Mouse (Mus musculus) lung, postnatal 10 days (tissue): Measurements from ENCODE around the gene 1700013F07Rik.
"Not testable (repeated sequence)": the region's sequence is repeated elsewhere in the genome, so short reads cannot be mapped to it uniquely, and the experiment has no call there.

Source experiments
- DNase-seq: peaks from one replicate; pipeline ENCODE4 v3.0.0; 2021

The 1700013F07Rik gene

DNA sequence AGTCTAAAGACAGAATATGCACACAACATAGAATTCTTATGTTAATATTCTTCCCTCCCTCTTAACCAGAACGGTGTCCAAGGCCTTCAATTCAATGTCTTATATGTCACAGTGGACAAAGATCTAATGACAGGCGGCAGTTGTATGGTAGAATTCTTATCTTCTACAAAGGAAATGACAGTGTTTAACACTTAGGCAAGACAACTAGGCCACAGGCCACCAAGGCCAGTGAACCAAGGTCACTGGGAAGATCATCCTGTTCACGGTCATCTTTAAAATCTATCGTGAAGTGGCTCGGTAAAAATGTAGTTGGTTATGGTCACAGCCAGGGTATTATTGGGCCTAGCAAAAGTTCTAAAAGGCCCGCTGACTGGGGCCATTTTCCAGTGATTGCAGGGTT is at the start of gene 1700013F07Rik:
1700013F07Rik (plus strand) TSS at position 200 of the 400 bp plus-strand sequence.
- DNase-seq = no peak

DNA sequence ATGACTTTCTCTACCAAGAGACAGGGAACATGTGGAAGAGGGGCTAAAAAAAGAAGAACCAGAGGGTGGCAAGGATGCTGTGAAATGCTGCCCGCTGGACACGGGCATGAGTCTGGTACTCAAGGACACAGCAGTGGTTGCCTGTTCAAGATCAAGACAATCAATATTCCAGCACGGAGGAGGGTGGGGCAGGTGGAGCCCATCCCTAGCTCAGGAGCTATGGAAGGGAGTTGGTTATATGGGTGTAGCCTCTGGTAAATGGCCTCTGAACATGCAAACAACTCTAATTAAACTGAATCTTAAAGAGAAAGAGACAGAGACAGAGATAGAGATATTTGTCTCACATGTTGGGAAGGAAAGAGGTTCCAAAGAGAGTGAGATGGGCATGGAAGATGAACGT is 49.2 kb upstream of the 1700013F07Rik start:
- no peak for DNase-seq

GRCm38 (mm10) chr3:108489968-108490367 is 44.0 kb upstream of the 1700013F07Rik start:
- DNase-seq = no peak

DNA sequence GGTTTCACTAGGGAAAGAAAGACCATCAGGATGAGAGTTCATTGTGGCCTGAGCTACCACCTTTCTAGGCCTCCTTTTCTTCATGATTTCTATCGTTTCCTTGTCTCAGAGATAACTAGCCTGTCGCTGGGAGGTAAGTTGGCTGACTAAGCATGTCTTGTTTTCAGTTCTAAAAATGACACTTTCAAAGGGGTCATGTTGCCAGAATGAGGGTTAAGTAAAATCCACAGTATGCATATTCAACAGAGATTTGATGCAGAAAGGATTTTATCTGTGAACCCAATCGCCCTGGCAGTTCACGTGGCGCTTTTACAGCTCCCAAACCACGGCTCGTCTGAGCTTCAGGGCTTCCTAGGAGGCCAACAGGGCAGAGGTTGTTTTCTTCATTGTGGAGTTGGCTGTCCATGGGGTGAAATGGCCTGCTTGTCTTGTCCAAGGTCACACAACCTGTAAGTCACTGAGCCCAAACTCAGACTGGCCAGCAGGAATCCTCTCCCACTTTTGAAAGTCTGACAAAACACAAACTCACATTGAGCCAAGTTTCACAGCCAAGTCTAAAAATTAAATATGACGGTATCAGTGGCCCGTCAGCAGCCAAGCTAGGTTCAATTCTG is 39.0 kb upstream of the 1700013F07Rik start:
- no peak for DNase-seq

- DNase-seq = no peak
Observed at GRCm38 (mm10) chr3:108495486-108495885, 38.5 kb upstream of the 1700013F07Rik start.

GRCm38 (mm10) chr3:108497602-108498001 is 36.3 kb upstream of the 1700013F07Rik start:
- no peak for DNase-seq

- DNase-seq = no peak
Observed at GRCm38 (mm10) chr3:108499826-108500225, 34.1 kb upstream of the 1700013F07Rik start.

DNA sequence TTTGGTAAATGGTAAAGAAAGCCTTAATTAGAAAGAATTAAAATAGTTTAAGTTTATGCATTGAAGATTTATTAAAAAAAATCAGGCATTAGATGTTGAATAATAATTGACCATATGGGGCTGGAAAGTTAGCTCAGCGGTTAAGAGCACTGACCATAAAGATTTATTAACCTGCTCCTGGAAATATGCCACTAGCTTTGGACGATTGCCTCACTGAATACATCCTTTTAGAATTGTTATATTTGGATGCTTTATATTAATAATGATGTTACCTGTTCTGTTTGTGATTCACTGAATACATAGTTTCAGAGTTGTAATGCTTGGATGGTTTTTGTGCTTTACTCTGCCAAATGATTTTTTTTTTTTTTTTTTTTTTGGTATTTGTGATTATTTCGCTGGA is 32.5 kb upstream of the 1700013F07Rik start:
- not testable (repeated sequence) for DNase-seq

DNA sequence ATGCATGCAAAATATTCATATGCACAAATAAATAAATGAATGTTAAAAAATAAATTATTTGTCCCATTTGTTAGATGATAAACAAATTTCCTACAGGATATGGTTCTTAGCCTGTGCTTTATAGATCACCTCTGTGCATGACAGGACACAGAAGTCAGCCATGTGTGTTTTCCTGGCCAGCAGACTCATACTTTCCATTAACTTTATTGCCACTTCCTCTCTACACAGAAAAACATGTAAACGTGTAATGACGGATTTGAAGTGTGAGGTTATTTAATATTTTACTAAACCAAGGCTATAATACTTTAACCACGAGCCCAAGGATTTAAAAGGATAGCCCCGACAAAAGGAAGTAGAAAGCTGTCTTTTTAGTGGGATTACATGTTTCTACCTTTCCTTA is 30.0 kb upstream of the 1700013F07Rik start:
- no peak for DNase-seq

DNA sequence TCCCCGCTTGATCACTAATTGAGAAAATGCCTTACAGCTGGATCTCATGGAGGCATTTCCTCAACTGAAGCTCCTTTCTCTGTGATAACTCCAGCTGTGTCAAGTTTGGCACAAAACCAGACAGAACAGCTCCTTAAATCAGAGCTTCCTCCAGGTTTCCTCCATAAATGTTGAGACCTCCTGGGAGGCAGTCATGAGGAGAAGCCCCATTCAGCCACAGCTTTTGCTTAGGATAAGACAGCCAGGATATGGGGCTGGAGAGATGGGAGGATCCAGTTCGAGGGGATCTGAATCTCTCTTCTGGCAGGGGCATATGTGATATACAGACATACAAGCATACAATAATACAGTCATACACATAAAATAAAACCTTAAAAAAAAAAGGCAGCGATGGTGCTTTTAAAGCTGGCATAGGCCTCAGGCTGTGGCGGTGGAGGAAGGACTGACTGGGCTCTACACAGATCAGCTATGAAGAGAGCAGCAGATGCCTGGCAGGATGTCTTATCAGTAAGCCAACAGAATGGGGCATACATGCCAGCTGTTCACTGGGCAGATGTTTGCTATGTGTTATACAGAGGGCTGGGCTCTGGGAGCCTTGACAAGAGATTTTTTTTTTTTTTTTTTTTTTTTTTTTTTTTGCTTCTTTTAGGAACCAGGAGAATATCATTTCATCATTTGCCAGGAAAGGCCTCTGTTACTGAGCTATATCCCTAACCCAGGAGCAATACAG is 25.0 kb upstream of the 1700013F07Rik start:
- no peak for DNase-seq

GRCm38 (mm10) chr3:108510156-108510555 is 23.8 kb upstream of the 1700013F07Rik start:
- DNase-seq = no peak

GRCm38 (mm10) chr3:108510716-108511483 is 23.1 kb upstream of the 1700013F07Rik start:
- DNase-seq = peak; percentile 11

DNA sequence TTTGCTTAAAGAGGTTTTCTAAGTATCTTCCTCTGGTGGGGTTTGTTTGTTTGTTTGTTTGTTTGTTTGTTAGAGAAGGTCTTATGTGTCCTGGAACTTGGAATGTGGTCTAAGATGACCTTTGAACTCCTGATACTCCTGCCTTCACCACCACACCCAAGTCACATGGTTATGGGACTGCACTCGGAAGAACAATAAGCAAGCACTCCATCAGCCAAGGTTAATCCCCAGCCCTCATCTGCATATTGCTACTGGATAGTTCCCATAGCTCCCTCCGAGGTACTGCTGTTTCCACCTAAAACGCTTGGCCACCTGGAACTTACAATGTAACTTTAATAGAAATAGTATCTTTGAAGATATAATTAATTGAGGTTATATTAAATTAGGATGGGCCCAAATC is 20.5 kb upstream of the 1700013F07Rik start:
- DNase-seq = no peak

DNA sequence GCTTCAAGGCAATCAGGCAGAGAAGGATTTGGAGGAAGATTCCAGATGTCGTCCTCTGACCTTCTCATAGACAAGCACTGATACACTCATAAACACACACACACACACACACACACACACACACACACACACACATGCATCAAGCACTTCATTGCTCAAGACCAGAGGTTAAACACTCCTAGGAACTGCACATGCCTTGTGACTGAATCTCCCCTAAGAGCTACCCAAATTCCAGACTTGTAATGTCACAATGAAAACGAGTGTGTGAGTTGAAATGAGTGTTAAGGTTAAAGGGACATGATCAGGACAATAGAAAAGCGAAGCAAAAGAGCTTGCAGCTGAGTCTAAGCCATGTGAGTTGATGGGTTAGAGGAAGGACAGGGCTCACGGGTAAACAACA is 15.7 kb upstream of the 1700013F07Rik start:
- no peak for DNase-seq

- no peak for DNase-seq
Observed at GRCm38 (mm10) chr3:108523415-108523814, 10.5 kb upstream of the 1700013F07Rik start.

DNA sequence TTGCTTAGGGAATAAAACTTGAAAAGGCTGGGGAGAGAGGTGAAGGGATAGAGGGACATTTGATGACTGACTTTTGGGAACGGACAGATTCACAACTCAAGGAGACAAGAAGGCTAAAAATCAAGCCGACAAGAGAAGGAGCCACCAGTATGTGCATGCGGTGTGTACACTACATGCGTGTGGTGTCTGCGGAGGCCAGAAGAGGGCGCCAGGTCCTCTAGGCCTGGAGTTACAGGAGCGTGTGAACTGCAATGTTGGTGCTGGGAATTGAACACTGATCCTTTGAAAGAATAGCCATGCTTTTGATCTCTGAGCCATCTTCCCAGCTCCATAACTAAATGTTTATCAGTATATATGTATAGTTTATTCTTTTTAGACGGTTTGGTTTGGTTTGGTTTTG is 5.5 kb upstream of the 1700013F07Rik start:
- DNase-seq = no peak

GRCm38 (mm10) chr3:108533114-108533885 is 650 bp upstream of the 1700013F07Rik start:
- DNase-seq = peak; percentile 67

GRCm38 (mm10) chr3:108535896-108536516 is 2.1 kb downstream of the 1700013F07Rik start:
- no peak for DNase-seq

DNA sequence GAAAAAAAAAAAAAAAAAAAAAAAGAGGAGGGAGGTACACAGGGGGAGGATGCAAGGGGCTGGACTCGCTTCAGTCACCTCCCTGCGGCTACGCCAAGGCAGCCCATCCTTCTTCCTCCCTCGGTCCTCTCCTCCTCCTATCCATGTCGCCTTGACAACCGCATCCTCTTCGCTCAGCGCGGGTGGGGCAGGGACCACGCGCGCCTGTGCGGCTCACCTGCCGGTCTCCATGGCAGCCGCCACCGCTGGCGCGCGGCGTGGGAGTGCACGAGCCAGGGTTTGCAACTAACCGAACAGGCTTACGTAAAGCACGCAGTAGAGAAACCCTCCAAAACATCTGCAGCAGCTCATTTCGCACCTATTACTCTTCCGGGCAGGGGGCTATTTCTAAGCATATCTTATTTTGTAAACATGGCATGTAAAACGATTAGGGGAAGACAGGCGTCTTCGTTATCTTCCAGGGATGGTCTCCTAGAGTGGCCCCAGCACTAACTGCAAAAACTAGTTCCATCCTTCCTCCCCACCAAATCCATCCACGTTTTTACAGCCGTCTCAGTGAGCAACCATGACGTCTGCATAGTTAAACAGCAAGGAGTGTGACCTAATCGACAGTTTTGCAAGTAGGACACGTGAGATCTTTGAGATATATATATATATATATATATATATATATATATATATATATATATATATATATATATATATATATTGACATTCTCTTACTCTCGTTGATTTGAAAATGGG is 2.7 kb downstream of the 1700013F07Rik start, which contains the start of gene 5330417C22Rik:
5330417C22Rik (minus strand) TSS at position 20 of the 744 bp plus-strand sequence.
- peak; percentile 56 for DNase-seq

- peak; percentile 92 for DNase-seq
Observed at GRCm38 (mm10) chr3:108537303-108537702, 3.4 kb downstream of the 1700013F07Rik start.

- DNase-seq = no peak
Observed at GRCm38 (mm10) chr3:108542299-108542698, 8.3 kb downstream of the 1700013F07Rik start.
